In genomic region chr3:98897606-98898005, GRCm38 (mm10) we compare ENCODE assay signal across 21 mouse cellular contexts. TPM values are rescaled to one million over a fixed set of nuclear protein-coding genes. Genes with fewer than 3 reads are reported as not detected.
DNase-seq lines count a peak whose midpoint lies in the region; ATAC-seq and TF ChIP-seq lines count a peak whose summit lies in the region.
"Had no signal": no experiment of that assay in that cellular context is flagged by ENCODE, and none has a peak within 500 bp of the region (broad histone marks: within the 10 kb centered on the region; RNA-seq: fewer than 3 reads in every experiment).

No protein-coding gene starts in this region.

- no peaks in the 10 kb centered on the region for H3K36me3 ChIP-seq in kidney, adult 2 months (ENCODE audit: control insufficient read depth, insufficient read depth, low read length)
- H3K36me3 ChIP-seq in kidney, embryonic 15.5 days = no peaks in the 10 kb centered on the region
- H3K36me3 ChIP-seq: G1E had no signal

- no peak overlapping the region for H3K4me3 ChIP-seq in kidney, adult 2 months (ENCODE audit: insufficient read depth, low read depth, low read length)
- H3K4me3 ChIP-seq in kidney, embryonic 15.5 days (replicated peaks) = no peak overlapping the region

- H3K9ac ChIP-seq in kidney, embryonic 15.5 days = no peak overlapping the region

- TF ChIP-seq POLR2A in kidney, adult 2 months (IDR thresholded peaks at IDR 0.05; ENCODE audit: low read depth, low read length) = no peak

- DNase-seq in kidney, adult 2 months = peak; percentile 56
- DNase-seq in kidney, adult 9 months = peak; percentile 50
- DNase-seq in kidney, adult 8-10 months = no peak
- DNase-seq: adrenal gland, adult 2 months; adrenal gland, adult 8-10 months; adrenal gland, postnatal 10 days; adrenal gland, postnatal 14 days; adrenal gland, postnatal 25 days; adrenal gland, postnatal 36 days; B cell, adult 2 months; cerebellum, adult 11 months; cerebellum, adult 11-12 months; cerebellum, adult 18-20 months had no signal

- H3K27ac ChIP-seq in kidney, adult 2 months (ENCODE audit: insufficient read depth, low read depth, low read length) = no peak overlapping the region
- H3K27ac ChIP-seq in kidney, embryonic 15.5 days = no peak overlapping the region

- TF ChIP-seq CTCF in kidney, adult 2 months (conservative IDR thresholded peaks at IDR 0.05; ENCODE audit: insufficient read depth, insufficient read length, low read depth, low read length) = no peak

- no peaks in the 10 kb centered on the region for H3K27me3 ChIP-seq in kidney, adult 2 months (replicated peaks; ENCODE audit: control insufficient read depth, insufficient read depth, low read length)
- H3K27me3 ChIP-seq in kidney, embryonic 15.5 days = no peaks in the 10 kb centered on the region; the same call in 1 of the 2 replicates
- H3K27me3 ChIP-seq: CH12.LX, Patski had no signal

- H3K4me1 ChIP-seq in kidney, adult 2 months (ENCODE audit: control insufficient read depth, insufficient read depth, low read length) = peaks cover 8% of the 10 kb centered on the region
- H3K4me1 ChIP-seq in kidney, embryonic 15.5 days = 0 out of 2 replicates have a peak, but pooled peaks cover 10% of the 10 kb centered on the region

- WGBS in kidney, adult 2 months = 90% methylated on average over 2 of the region's 2 CpGs
- WGBS in kidney, embryonic 15.5 days = 78% methylated on average over 2 of the region's 2 CpGs

- no peak for ATAC-seq in kidney, embryonic 15.5 days (replicated peaks; ENCODE audit: low FRiP score)
- ATAC-seq: activated CD4-positive, CD25-positive, alpha-beta regulatory T cell, adult 4 months; CD4-positive, CD25-positive, alpha-beta regulatory T cell, adult 4 months; Patski had no signal

- H3K4me2 ChIP-seq in kidney, embryonic 15.5 days = no peak overlapping the region

- no peaks in the 10 kb centered on the region for H3K9me3 ChIP-seq in kidney, embryonic 15.5 days (replicated peaks)

RNA-seq across cellular contexts. Expression of gene Hao2, which starts 4.6 kb away (rescaled TPM):
- 424 and 426 TPM in 2 replicates for polyA plus RNA-seq in kidney, adult 2 months (2012; rRNA removed)
- polyA plus RNA-seq in kidney, embryonic 15.5 days (2015; fragmentation: Nextera tagmentation; extraction: Ambion mirVana) = 27.5 and 28.8 TPM in 2 replicates
- polyA plus RNA-seq: activated CD4-positive, CD25-positive, alpha-beta regulatory T cell, adult 4 months; brain, embryonic 14.5 days; C2C12; CD4-positive, CD25-positive, alpha-beta regulatory T cell, adult 4 months; G1E; Patski had no signal

RNA-seq across cellular contexts. Expression of gene Hsd3b1, which starts 38.0 kb away (rescaled TPM):
- 0.22 and 21.5 TPM in 2 replicates for polyA plus RNA-seq in kidney, adult 2 months (2012; rRNA removed)
- 13.6 and 41.4 TPM in 2 replicates for polyA plus RNA-seq in kidney, embryonic 15.5 days (2015; fragmentation: Nextera tagmentation; extraction: Ambion mirVana)
- polyA plus RNA-seq: activated CD4-positive, CD25-positive, alpha-beta regulatory T cell, adult 4 months; C2C12; CD4-positive, CD25-positive, alpha-beta regulatory T cell, adult 4 months; G1E; Patski had no signal

Comparison
In these comparisons a context has a peak if more than half of its experiments do, and no peak if none do; other contexts are left out.
1. DNase-seq: peak in kidney, adult 2 months (single experiment) and kidney, adult 9 months (single experiment); none in kidney, adult 8-10 months (0 of 2).
2. RNA of gene Hao2, which starts 4.6 kb away (polyA plus RNA-seq): 424 to 426 TPM in kidney, adult 2 months; 27.5 to 28.8 TPM in kidney, embryonic 15.5 days; every median in the first group is over 10 times any median in the second.